Mouse (Mus musculus): ENCODE results near the gene Gm9887. TPM values are rescaled to one million over a fixed set of nuclear protein-coding genes. Genes with fewer than 3 reads are reported as not detected.

Gm9887 gene
- 5.2 to 8.4 TPM (median 6.7 TPM) in 4 replicates for total RNA-seq (2023; ENCODE audit: inconsistent age)

GRCm38 (mm10) chr12:69371854-69372671 lies at the start of gene Gm9887, which contains the start of gene Arf6:
Gene Gm9887, minus strand, starts transcription at chr12:69372458.
Gene Arf6, plus strand, starts transcription at chr12:69372150.

GRCm38 (mm10) chr12:69356546-69357299 lies 15.5 kb downstream of the Gm9887 start, which contains the start of gene Nemf:
Gene Nemf, minus strand, starts transcription at chr12:69357165.

Other genes with a start within 250 kb of the Gm9887 start
- gene Rps29, start 213.3 kb downstream of the Gm9887 start, total RNA-seq (2023; ENCODE audit: inconsistent age) = 4,189 to 5,045 TPM (median 4,957 TPM) in 4 replicates
- 0.58 to 1.3 TPM in 2 of 4 replicates, not detected in the others for gene Lrr1, start 203.6 kb downstream of the Gm9887 start, total RNA-seq (2023; ENCODE audit: inconsistent age)
- 370 to 438 TPM (median 388 TPM) in 4 replicates for gene Rpl36al, start 188.4 kb downstream of the Gm9887 start, total RNA-seq (2023; ENCODE audit: inconsistent age)
- 27.3 to 33.1 TPM (median 28.4 TPM) in 4 replicates for gene Mgat2, start 188.3 kb downstream of the Gm9887 start, total RNA-seq (2023; ENCODE audit: inconsistent age)
- 5.1 to 7.4 TPM (median 6.6 TPM) in 4 replicates for gene Gm49383, start 175.4 kb downstream of the Gm9887 start, total RNA-seq (2023; ENCODE audit: inconsistent age)
- 1.8 to 3.4 TPM (median 2.1 TPM) in 4 replicates for gene Dnaaf2, start 174.0 kb downstream of the Gm9887 start, total RNA-seq (2023; ENCODE audit: inconsistent age)
- 4.1 to 6.0 TPM (median 4.4 TPM) in 4 replicates for gene Gm49384, start 168.2 kb downstream of the Gm9887 start, total RNA-seq (2023; ENCODE audit: inconsistent age)
- 2.7 to 4.6 TPM (median 2.8 TPM) in 4 replicates for gene Pole2, start 144.3 kb downstream of the Gm9887 start, total RNA-seq (2023; ENCODE audit: inconsistent age)
- gene Klhdc1, start 131.3 kb downstream of the Gm9887 start, total RNA-seq (2023; ENCODE audit: inconsistent age) = 5.1 to 7.8 TPM (median 6.9 TPM) in 4 replicates
- gene Klhdc2, start 75.8 kb downstream of the Gm9887 start, total RNA-seq (2023; ENCODE audit: inconsistent age) = 20.3 to 24.2 TPM (median 22.8 TPM) in 4 replicates
- 98.0 to 114 TPM (median 108 TPM) in 4 replicates for gene Nemf, start 15.3 kb downstream of the Gm9887 start, total RNA-seq (2023; ENCODE audit: inconsistent age)
- 329 to 368 TPM (median 334 TPM) in 4 replicates for gene Arf6, start 308 bp downstream of the Gm9887 start, total RNA-seq (2023; ENCODE audit: inconsistent age)
- 13.1 to 18.3 TPM (median 16.2 TPM) in 4 replicates for gene Vcpkmt, start 210.6 kb upstream of the Gm9887 start, total RNA-seq (2023; ENCODE audit: inconsistent age)

Data from B cell, adult (primary cell).